Comparison of ENCODE assay signal across 8 mouse cellular contexts in genomic region chr13:47014334-47015194, GRCm38 (mm10). TPM values are rescaled to one million over a fixed set of nuclear protein-coding genes. Genes with fewer than 3 reads are reported as not detected.
DNase-seq lines count a peak whose midpoint lies in the region; ATAC-seq and TF ChIP-seq lines count a peak whose summit lies in the region.

Nhlrc1 (minus strand) TSS chr13:47014850.

- H3K4me3 ChIP-seq in left cerebral cortex, adult 2 months = peak within 1 kb of the TSS; percentile 61

- H3K27ac ChIP-seq in left cerebral cortex, adult 2 months = peak within 1 kb of the TSS; percentile 84

- DNase-seq in embryo, embryonic 10 days (ENCODE audit: low spot score) = peak; percentile 84
- peak; percentile 84 for DNase-seq in gastrocnemius, postnatal 10 days
- DNase-seq in hindlimb bud, embryonic 11.5 days (ENCODE audit: extremely low spot score, low read depth, low spot score) = peak; percentile 33
- DNase-seq in left cerebral cortex, adult 2 months (ENCODE audit: extremely low spot score in 1 of 2, low spot score in 2 of 2) = peak; percentile 85
- DNase-seq in lung, postnatal 4 days = peak; percentile 80 to 82
- peak; percentile 91 for DNase-seq in retina, postnatal 1 day
- DNase-seq in thymus, postnatal 36 days = peak; percentile 70 to 72

- ATAC-seq in activated CD4-positive, CD25-positive, alpha-beta regulatory T cell, adult 4 months = peak; percentile 94

- intact Hi-C loops in left cerebral cortex, adult 2 months (cut with DNase I) = loop anchor here (1.0 to 5.0 kb wide), 3 partner anchors 37 to 287 kb away; partner anchors contain the start of gene Nup153

- TF ChIP-seq CTCF in left cerebral cortex, adult 2 months (IDR thresholded peaks at IDR 0.05) = peak; percentile 92

RNA-seq across cellular contexts. Expression of gene Nhlrc1, which starts in this region (rescaled TPM):
- polyA plus RNA-seq in activated CD4-positive, CD25-positive, alpha-beta regulatory T cell, adult 4 months (2017; shearing (Covaris generic)) = under 1 TPM in 1 of 2 experiments, not detected in 1; 0.20 TPM
- total RNA-seq in gastrocnemius, postnatal 10 days (2021) = 1 to 10 TPM; 3.1 to 3.4 TPM
- total RNA-seq in left cerebral cortex, adult 2 months (2021) = 10 to 100 TPM; 13.2 to 17.9 TPM

Comparison
In these comparisons a context has a peak if more than half of its experiments do, and no peak if none do; other contexts are left out.
1. Peak in every context shown above with its lines: DNase-seq, ATAC-seq, H3K4me3 ChIP-seq and H3K27ac ChIP-seq.
2. Peak in ATAC-seq in activated CD4-positive, CD25-positive, alpha-beta regulatory T cell, adult 4 months; RNA of the gene not detected or under 1 TPM.
3. DNase-seq: peak in every context shown above with its lines; median percentile 91 in retina, postnatal 1 day; 85 in left cerebral cortex, adult 2 months; 84 in embryo, embryonic 10 days; 84 in gastrocnemius, postnatal 10 days; 81 in lung, postnatal 4 days; 71 in thymus, postnatal 36 days; 33 in hindlimb bud, embryonic 11.5 days.